Comparison of ENCODE assay signal across 8 mouse cellular contexts in genomic region chr8:122665667-122666316, GRCm38 (mm10). TPM values are rescaled to one million over a fixed set of nuclear protein-coding genes. Genes with fewer than 3 reads are reported as not detected.
DNase-seq lines count a peak whose midpoint lies in the region; ATAC-seq lines count a peak whose summit lies in the region.

No protein-coding gene starts in this region.

- 38% methylated on average over 12 of the region's 14 CpGs for WGBS in forebrain, embryonic 14.5 days
- WGBS in hindbrain, embryonic 15.5 days: 41% methylated on average over 12 of the region's 14 CpGs
- 44% methylated on average over 13 of the region's 14 CpGs for WGBS in liver, embryonic 15.5 days (ENCODE audit: insufficient replicate concordance)
- 61% methylated on average over 13 of the region's 14 CpGs for WGBS in stomach, embryonic 14.5 days

- peak overlapping the region; percentile 18; the same call in 1 of the 2 replicates for H3K4me2 ChIP-seq in forebrain, embryonic 14.5 days (ENCODE audit: low read length)
- H3K4me2 ChIP-seq in hindbrain, embryonic 15.5 days: peak overlapping the region; percentile 24; the same call in 1 of the 2 replicates
- H3K4me2 ChIP-seq in liver, embryonic 15.5 days: peak overlapping the region; percentile 65
- H3K4me2 ChIP-seq in stomach, embryonic 14.5 days (replicated peaks; ENCODE audit: low read depth, low read length): no peak overlapping the region

- no peaks in the 10 kb centered on the region for H3K9me3 ChIP-seq in forebrain, embryonic 14.5 days (replicated peaks; ENCODE audit: control insufficient read depth, low read length)
- H3K9me3 ChIP-seq in hindbrain, embryonic 15.5 days: no peaks in the 10 kb centered on the region
- H3K9me3 ChIP-seq in liver, embryonic 15.5 days (replicated peaks): no peaks in the 10 kb centered on the region
- H3K9me3 ChIP-seq in stomach, embryonic 14.5 days (ENCODE audit: control insufficient read depth, low read depth, low read length): no peaks in the 10 kb centered on the region

- H3K36me3 ChIP-seq in forebrain, embryonic 14.5 days (ENCODE audit: control insufficient read depth, insufficient read depth, low read length): no peaks in the 10 kb centered on the region
- H3K36me3 ChIP-seq in hindbrain, embryonic 15.5 days: no peaks in the 10 kb centered on the region
- no peaks in the 10 kb centered on the region for H3K36me3 ChIP-seq in liver, embryonic 15.5 days (replicated peaks)
- H3K36me3 ChIP-seq in stomach, embryonic 14.5 days (ENCODE audit: control insufficient read depth, insufficient read depth, low read length): no peaks in the 10 kb centered on the region

- DNase-seq in layer of hippocampus, adult 9-11 months: peak; percentile 37
- no peak for DNase-seq in layer of hippocampus, adult 11-12 months (ENCODE audit: low spot score)
- DNase-seq in adrenal gland, adult 2 months: peak; percentile 83
- peak; percentile 93 for DNase-seq in forebrain, embryonic 14.5 days (ENCODE audit: low spot score)
- no peak for DNase-seq in thymus, adult 18-20 months

- 0 out of 2 replicates have a peak overlapping the region, but pooled peaks have one; percentile 17 for H3K9ac ChIP-seq in forebrain, embryonic 14.5 days (ENCODE audit: low read length)
- H3K9ac ChIP-seq in hindbrain, embryonic 15.5 days: peak overlapping the region; percentile 9; the same call in 1 of the 2 replicates
- 0 out of 2 replicates have a peak overlapping the region, but pooled peaks have one; percentile 8 for H3K9ac ChIP-seq in liver, embryonic 15.5 days
- H3K9ac ChIP-seq in stomach, embryonic 14.5 days (replicated peaks; ENCODE audit: low read depth, low read length): no peak overlapping the region

- H3K4me3 ChIP-seq in forebrain, embryonic 14.5 days (ENCODE audit: low read depth, low read length): no peak overlapping the region
- no peak overlapping the region for H3K4me3 ChIP-seq in hindbrain, embryonic 15.5 days
- peak overlapping the region; percentile 28 for H3K4me3 ChIP-seq in liver, embryonic 15.5 days (replicated peaks)
- no peak overlapping the region for H3K4me3 ChIP-seq in stomach, embryonic 14.5 days (ENCODE audit: low read depth, low read length)

- peak overlapping the region; percentile 68; the same call in 1 of the 2 replicates for H3K27ac ChIP-seq in forebrain, embryonic 14.5 days (ENCODE audit: low read depth, low read length)
- peak overlapping the region; percentile 72 for H3K27ac ChIP-seq in hindbrain, embryonic 15.5 days (replicated peaks)
- H3K27ac ChIP-seq in liver, embryonic 15.5 days (replicated peaks): peak overlapping the region; percentile 53; the same call in 1 of the 2 replicates
- H3K27ac ChIP-seq in stomach, embryonic 14.5 days (ENCODE audit: low read length): peak overlapping the region; percentile 55; the same call in 1 of the 2 replicates

- ATAC-seq in forebrain, embryonic 14.5 days: peak; percentile 81
- ATAC-seq in hindbrain, embryonic 15.5 days (ENCODE audit: low FRiP score, low read depth): peak; percentile 55
- no peak for ATAC-seq in liver, embryonic 15.5 days (ENCODE audit: insufficient read depth)
- ATAC-seq in stomach, embryonic 14.5 days (ENCODE audit: insufficient number of reproducible peaks, insufficient read depth, low FRiP score, low read depth): no peak

- H3K27me3 ChIP-seq in forebrain, embryonic 14.5 days (replicated peaks; ENCODE audit: control insufficient read depth, insufficient read depth, low read length): no peaks in the 10 kb centered on the region; the same call in 1 of the 2 replicates
- no peaks in the 10 kb centered on the region for H3K27me3 ChIP-seq in hindbrain, embryonic 15.5 days
- H3K27me3 ChIP-seq in liver, embryonic 15.5 days: peaks cover 39% of the 10 kb centered on the region
- H3K27me3 ChIP-seq in stomach, embryonic 14.5 days (ENCODE audit: control insufficient read depth, insufficient read depth, low read length): no peaks in the 10 kb centered on the region

- peaks cover 49% of the 10 kb centered on the region for H3K4me1 ChIP-seq in forebrain, embryonic 14.5 days (ENCODE audit: control insufficient read depth, insufficient read depth, low read length)
- H3K4me1 ChIP-seq in hindbrain, embryonic 15.5 days (replicated peaks): peaks cover 85% of the 10 kb centered on the region
- H3K4me1 ChIP-seq in liver, embryonic 15.5 days (replicated peaks): peaks cover 67% of the 10 kb centered on the region
- H3K4me1 ChIP-seq in stomach, embryonic 14.5 days (ENCODE audit: control insufficient read depth, insufficient read depth, low read length): peaks cover 33% of the 10 kb centered on the region

RNA-seq across cellular contexts. Expression of gene Cbfa2t3, which starts 33.1 kb away (rescaled TPM):
- 10 to 100 TPM; 13.9 to 16.2 TPM for total RNA-seq in adrenal gland, adult 2 months (2021)
- polyA plus RNA-seq in adrenal gland, adult 2 months (2012; rRNA removed): 19.3 and 20.3 TPM in 2 replicates
- polyA plus RNA-seq in forebrain, embryonic 14.5 days (2014; fragmentation: Nextera tagmentation; extraction: Ambion mirVana): 10.4 and 11.5 TPM in 2 replicates
- 19.1 and 21.2 TPM in 2 replicates for polyA plus RNA-seq in hindbrain, embryonic 15.5 days (2015; fragmentation: Nextera tagmentation; extraction: Ambion mirVana)
- 3.5 and 3.6 TPM in 2 replicates for polyA plus RNA-seq in liver, embryonic 15.5 days (2015; fragmentation: Nextera tagmentation; extraction: Ambion mirVana)
- polyA plus RNA-seq in stomach, embryonic 14.5 days (2014; fragmentation: Nextera tagmentation; extraction: Ambion mirVana): 4.1 and 4.4 TPM in 2 replicates

RNA-seq across cellular contexts. Expression of gene Pabpn1l, which starts 43.3 kb away (rescaled TPM):
- not detected for total RNA-seq in adrenal gland, adult 2 months (2021)
- not detected in 2 replicates for polyA plus RNA-seq in adrenal gland, adult 2 months (2012; rRNA removed)
- polyA plus RNA-seq in forebrain, embryonic 14.5 days (2014; fragmentation: Nextera tagmentation; extraction: Ambion mirVana): not detected in 2 replicates
- not detected in 2 replicates for polyA plus RNA-seq in hindbrain, embryonic 15.5 days (2015; fragmentation: Nextera tagmentation; extraction: Ambion mirVana)
- polyA plus RNA-seq in liver, embryonic 15.5 days (2015; fragmentation: Nextera tagmentation; extraction: Ambion mirVana): not detected in 2 replicates
- polyA plus RNA-seq in stomach, embryonic 14.5 days (2014; fragmentation: Nextera tagmentation; extraction: Ambion mirVana): not detected in 2 replicates

RNA-seq across cellular contexts. Expression of gene Trappc2l, which starts 54.4 kb away (rescaled TPM):
- 10 to 100 TPM; 53.8 to 55.5 TPM for total RNA-seq in adrenal gland, adult 2 months (2021)
- 159 and 161 TPM in 2 replicates for polyA plus RNA-seq in adrenal gland, adult 2 months (2012; rRNA removed)
- 111 and 150 TPM in 2 replicates for polyA plus RNA-seq in forebrain, embryonic 14.5 days (2014; fragmentation: Nextera tagmentation; extraction: Ambion mirVana)
- polyA plus RNA-seq in hindbrain, embryonic 15.5 days (2015; fragmentation: Nextera tagmentation; extraction: Ambion mirVana): 109 and 112 TPM in 2 replicates
- 24.2 and 33.1 TPM in 2 replicates for polyA plus RNA-seq in liver, embryonic 15.5 days (2015; fragmentation: Nextera tagmentation; extraction: Ambion mirVana)
- 55.9 and 66.9 TPM in 2 replicates for polyA plus RNA-seq in stomach, embryonic 14.5 days (2014; fragmentation: Nextera tagmentation; extraction: Ambion mirVana)

RNA-seq across cellular contexts. Expression of gene Galns, which starts 54.5 kb away (rescaled TPM):
- total RNA-seq in adrenal gland, adult 2 months (2021): 1 to 10 TPM; 6.0 to 7.8 TPM
- 6.8 and 8.0 TPM in 2 replicates for polyA plus RNA-seq in adrenal gland, adult 2 months (2012; rRNA removed)
- 3.5 and 4.3 TPM in 2 replicates for polyA plus RNA-seq in forebrain, embryonic 14.5 days (2014; fragmentation: Nextera tagmentation; extraction: Ambion mirVana)
- polyA plus RNA-seq in hindbrain, embryonic 15.5 days (2015; fragmentation: Nextera tagmentation; extraction: Ambion mirVana): 6.8 and 8.1 TPM in 2 replicates
- 8.2 and 8.8 TPM in 2 replicates for polyA plus RNA-seq in liver, embryonic 15.5 days (2015; fragmentation: Nextera tagmentation; extraction: Ambion mirVana)
- 12.6 and 14.6 TPM in 2 replicates for polyA plus RNA-seq in stomach, embryonic 14.5 days (2014; fragmentation: Nextera tagmentation; extraction: Ambion mirVana)

Comparison
In these comparisons a context has a peak if more than half of its experiments do, and no peak if none do; other contexts are left out.
1. DNase-seq: peak in layer of hippocampus, adult 9-11 months (single experiment), adrenal gland, adult 2 months (single experiment) and forebrain, embryonic 14.5 days (single experiment); none in layer of hippocampus, adult 11-12 months (single experiment) and thymus, adult 18-20 months (0 of 2).
2. ATAC-seq: peak in forebrain, embryonic 14.5 days (single experiment) and hindbrain, embryonic 15.5 days (single experiment); none in liver, embryonic 15.5 days (single experiment) and stomach, embryonic 14.5 days (single experiment).
3. Peak in every context shown above with its lines, with median percentiles within 50 percentile points of each other: H3K27ac ChIP-seq.